Mouse (Mus musculus) hindbrain, embryonic 15.5 days (tissue): ENCODE measurements at regions not wholly inside any gene's neighbourhood (a gene's known extent, or its start where the extent isn't known, plus 50 kb on each side); places are given as distances from the start of the nearest gene placed in this dataset.

ENCODE experiments used
- ATAC-seq: fragments of 200-750 bp; cut with Nextera tagmentation; 2 replicates; pipeline ENCODE4 v1.8.0; 2017; ENCODE audit warnings: low read depth, moderate number of reproducible peaks, moderate TSS enrichment; ENCODE audit not compliant: low FRiP score
- H3K27ac ChIP-seq: fragments of 300-500 bp; sonication (generic); replicated peaks from 2 replicates; pipeline ENCODE4 v1.5.1; 2015; ENCODE audit warnings: mild to moderate bottlenecking, inconsistent platforms
- H3K27me3 ChIP-seq: fragments of 300-500 bp; sonication (generic); 2 replicates; pipeline ENCODE4 v1.6.1; 2015; ENCODE audit warnings: control low read depth, inconsistent platforms
- H3K36me3 ChIP-seq: fragments of 300-500 bp; sonication (generic); 2 replicates; pipeline ENCODE4 v1.6.1; 2015; ENCODE audit warnings: control low read depth, inconsistent platforms
- H3K4me1 ChIP-seq: fragments of 300-500 bp; sonication (generic); replicated peaks from 2 replicates; pipeline ENCODE4 v1.6.1; 2015; ENCODE audit warnings: control low read depth, inconsistent platforms
- H3K4me2 ChIP-seq: fragments of 300-500 bp; sonication (generic); 2 replicates; pipeline ENCODE4 v1.6.1; 2015; ENCODE audit warnings: moderate library complexity, mild to moderate bottlenecking, inconsistent platforms
- H3K4me3 ChIP-seq: fragments of 300-500 bp; sonication (generic); 2 replicates; pipeline ENCODE4 v1.5.1; 2015; ENCODE audit warnings: mild to moderate bottlenecking, inconsistent platforms
- H3K9ac ChIP-seq: fragments of 300-500 bp; sonication (generic); 2 replicates; pipeline ENCODE4 v1.6.1; 2015; ENCODE audit warnings: inconsistent platforms
- H3K9me3 ChIP-seq: fragments of 300-500 bp; sonication (generic); 2 replicates; pipeline ENCODE4 v1.6.1; 2016; ENCODE audit warnings: control low read depth, inconsistent platforms
- WGBS: fragments of 180-500 bp; shearing (Covaris S2); methylation state at CpG from one replicate; pipeline ENCODE4 v1.1.7; 2015; 5-methylcytosine and 5-hydroxymethylcytosine counted together

DNA sequence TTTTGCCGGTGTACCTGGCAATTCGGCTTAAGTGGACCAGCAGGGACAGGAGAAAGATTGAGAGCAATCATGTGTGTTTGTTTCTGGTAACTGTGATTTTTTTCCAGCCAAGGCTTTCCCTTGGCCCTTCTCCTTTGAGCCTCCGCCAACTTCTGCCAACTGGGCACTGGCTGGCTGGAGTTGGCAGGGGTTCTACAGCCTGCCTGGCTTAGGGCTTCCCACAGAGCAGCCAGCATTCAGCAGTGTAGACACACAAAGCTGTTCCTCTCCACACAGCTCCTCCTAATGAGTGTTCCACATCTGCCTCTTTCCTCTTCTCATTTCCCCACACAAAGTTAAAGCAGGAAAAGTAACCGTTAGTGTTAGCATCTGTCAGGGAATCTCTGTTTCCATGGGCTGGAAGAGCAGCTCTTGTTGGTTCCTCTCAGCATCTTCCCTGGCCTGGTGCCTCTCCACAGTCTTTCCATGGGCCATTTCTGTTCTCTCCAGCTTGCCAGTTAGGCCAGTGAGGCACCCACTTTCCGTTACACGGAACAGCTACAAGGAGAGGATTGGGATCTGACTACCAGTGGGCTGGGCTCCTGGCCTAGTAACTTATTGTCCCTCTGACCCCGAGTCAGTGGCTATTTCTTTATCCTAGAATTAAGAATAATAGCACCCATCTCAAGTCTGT, 68.0 kb upstream of the Rbm24 start:
- no peak overlapping the region for H3K4me3 ChIP-seq
- H3K36me3 ChIP-seq: no peaks in the 10 kb centered on the region
- WGBS: 57% methylated on average over 7 of the region's 7 CpGs
- H3K27me3 ChIP-seq: no peaks in the 10 kb centered on the region
- ATAC-seq: peak; percentile 89
- no peak overlapping the region for H3K9ac ChIP-seq
- no peaks in the 10 kb centered on the region for H3K9me3 ChIP-seq
- no peak overlapping the region for H3K4me2 ChIP-seq
- H3K4me1 ChIP-seq: peaks cover 4% of the 10 kb centered on the region
- H3K27ac ChIP-seq: peak overlapping the region; percentile 68

DNA sequence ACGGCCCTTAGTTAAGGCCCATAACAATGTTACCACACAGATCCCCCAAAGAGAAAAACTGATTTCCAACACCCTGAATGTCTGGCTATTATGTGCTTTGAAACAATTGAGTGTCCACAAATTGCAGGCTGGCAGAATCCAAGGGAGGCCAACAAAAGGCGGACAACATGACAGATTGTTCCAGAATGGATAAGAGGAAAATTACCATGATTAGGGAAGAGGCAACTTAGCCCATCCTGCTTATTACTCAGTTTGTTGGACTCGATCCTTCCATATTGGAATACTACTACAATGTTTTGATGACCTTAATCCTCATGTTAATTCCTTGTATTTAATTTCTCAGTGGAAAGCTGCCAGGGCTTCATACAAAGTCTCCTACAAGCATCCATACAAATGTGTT, 62.9 kb upstream of the Rbm24 start:
- Histone ChIP-seq H3K27me3 (no peaks in the 10 kb centered on the region), H3K36me3 (no peaks in the 10 kb centered on the region), H3K9ac (no peak overlapping the region), H3K4me2 (no peak overlapping the region), H3K4me3 (no peak overlapping the region), H3K9me3 (no peaks in the 10 kb centered on the region), H3K4me1 (no peaks in the 10 kb centered on the region), H3K27ac (no peak overlapping the region)
- no peak for ATAC-seq
- WGBS: 56% methylated on average over 3 of the region's 3 CpGs

GRCm38 (mm10) chr13:46355975-46356374, 62.3 kb upstream of the Rbm24 start:
- no peaks in the 10 kb centered on the region for H3K27me3 ChIP-seq
- no peaks in the 10 kb centered on the region for H3K36me3 ChIP-seq
- no peak overlapping the region for H3K4me2 ChIP-seq
- H3K9me3 ChIP-seq: no peaks in the 10 kb centered on the region
- H3K4me1 ChIP-seq: no peaks in the 10 kb centered on the region
- H3K9ac ChIP-seq: no peak overlapping the region
- H3K27ac ChIP-seq: no peak overlapping the region
- H3K4me3 ChIP-seq: no peak overlapping the region
- 87% methylated on average over 1 of the region's 1 CpGs for WGBS
- ATAC-seq: no peak

GRCm38 (mm10) chr13:46357037-46357436, 61.2 kb upstream of the Rbm24 start:
- Histone ChIP-seq H3K4me1 (no peaks in the 10 kb centered on the region), H3K9ac (no peak overlapping the region), H3K9me3 (no peaks in the 10 kb centered on the region), H3K27ac (no peak overlapping the region), H3K4me2 (no peak overlapping the region), H3K27me3 (no peaks in the 10 kb centered on the region), H3K4me3 (no peak overlapping the region), H3K36me3 (no peaks in the 10 kb centered on the region)
- no peak for ATAC-seq
- WGBS: 94% methylated on average over 9 of the region's 9 CpGs

DNA sequence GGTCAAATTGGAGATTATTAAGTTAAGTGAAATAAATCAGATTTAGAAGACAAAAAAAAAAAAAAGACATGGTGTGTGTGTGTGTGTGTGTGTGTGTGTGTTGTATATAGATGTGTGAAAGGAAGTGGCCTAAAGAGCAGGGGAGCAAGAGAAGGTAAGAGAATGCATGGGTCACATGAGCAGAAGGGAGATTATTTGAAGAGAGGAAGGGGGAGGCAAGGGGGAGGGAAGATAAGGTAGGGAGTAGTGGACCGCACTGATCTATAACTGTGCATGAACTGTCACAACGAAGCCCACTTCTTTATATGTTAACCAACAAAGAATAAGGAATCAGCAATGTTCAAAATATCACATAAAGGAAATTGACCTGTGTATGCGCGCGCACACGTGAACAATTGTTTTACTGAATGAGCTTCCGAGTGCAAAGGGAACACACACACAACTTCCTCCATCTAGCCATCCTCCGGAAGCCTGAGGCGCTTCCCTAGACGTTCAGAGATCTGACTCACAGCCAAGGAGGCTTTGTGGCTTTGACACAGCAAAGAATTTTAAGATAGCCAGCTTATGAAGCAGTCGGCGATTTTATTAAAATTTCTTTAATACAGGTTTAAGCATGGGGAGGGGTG, 57.6 kb upstream of the Rbm24 start:
- H3K27me3 ChIP-seq: no peaks in the 10 kb centered on the region
- H3K4me1 ChIP-seq: no peaks in the 10 kb centered on the region
- H3K4me3 ChIP-seq: no peak overlapping the region
- WGBS: 75% methylated on average over 12 of the region's 12 CpGs
- ATAC-seq: no peak
- H3K27ac ChIP-seq: no peak overlapping the region
- no peaks in the 10 kb centered on the region for H3K36me3 ChIP-seq
- no peak overlapping the region for H3K4me2 ChIP-seq
- H3K9me3 ChIP-seq: no peaks in the 10 kb centered on the region
- H3K9ac ChIP-seq: no peak overlapping the region

- ATAC-seq: no peak
- Histone ChIP-seq H3K9ac (no peak overlapping the region), H3K9me3 (no peaks in the 10 kb centered on the region), H3K4me2 (no peak overlapping the region), H3K36me3 (no peaks in the 10 kb centered on the region), H3K27me3 (no peaks in the 10 kb centered on the region), H3K4me1 (no peaks in the 10 kb centered on the region), H3K4me3 (no peak overlapping the region), H3K27ac (no peak overlapping the region)
- WGBS: 90% methylated on average over 13 of the region's 13 CpGs
Measured at GRCm38 (mm10) chr13:46363456-46364201, 54.6 kb upstream of the Rbm24 start.

DNA sequence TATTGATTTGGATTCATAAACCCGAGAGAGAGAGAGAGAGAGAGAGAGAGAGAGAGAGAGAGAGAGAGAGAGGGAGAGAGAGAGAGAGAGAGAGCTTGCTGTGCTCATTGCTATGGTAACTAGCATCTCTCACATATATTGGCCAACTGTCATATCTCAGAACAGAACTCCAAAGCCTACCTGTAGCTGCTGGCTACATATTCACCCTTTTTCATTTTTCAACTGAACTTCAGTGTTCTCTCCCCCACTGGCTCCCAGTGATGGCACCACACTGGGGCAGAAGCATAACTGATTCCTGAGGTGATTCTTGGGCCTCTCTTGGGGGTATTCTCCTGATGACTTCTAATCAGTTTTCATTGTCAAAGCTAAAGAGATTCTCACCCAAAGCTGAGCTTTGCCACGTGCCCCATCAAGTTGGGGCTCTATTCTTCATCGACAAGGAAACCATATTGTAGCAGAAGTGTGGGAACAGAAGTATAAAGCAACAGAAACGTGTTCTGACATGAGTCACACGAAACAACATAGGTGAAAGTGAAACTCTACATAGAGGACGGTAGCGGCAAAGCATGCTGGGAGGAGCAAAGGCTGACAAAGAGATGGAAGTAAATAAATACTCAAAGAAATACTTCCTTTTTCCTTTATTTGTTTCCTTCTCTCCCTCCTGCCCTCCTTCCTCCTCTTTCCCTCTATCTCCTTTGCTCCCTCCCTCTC, 53.9 kb upstream of the Rbm24 start:
- 82% methylated on average over 7 of the region's 7 CpGs for WGBS
- Histone ChIP-seq H3K4me3 (no peak overlapping the region), H3K9me3 (no peaks in the 10 kb centered on the region), H3K27me3 (no peaks in the 10 kb centered on the region), H3K9ac (no peak overlapping the region), H3K27ac (no peak overlapping the region), H3K4me1 (no peaks in the 10 kb centered on the region), H3K4me2 (no peak overlapping the region), H3K36me3 (no peaks in the 10 kb centered on the region)
- ATAC-seq: no peak

GRCm38 (mm10) chr13:46365292-46365691, 52.9 kb upstream of the Rbm24 start:
- Histone ChIP-seq H3K4me2 (no peak overlapping the region), H3K36me3 (no peaks in the 10 kb centered on the region), H3K27me3 (no peaks in the 10 kb centered on the region), H3K4me1 (no peaks in the 10 kb centered on the region), H3K9me3 (no peaks in the 10 kb centered on the region), H3K4me3 (no peak overlapping the region), H3K27ac (no peak overlapping the region), H3K9ac (no peak overlapping the region)
- WGBS: 95% methylated on average over 2 of the region's 2 CpGs
- no peak for ATAC-seq
